In the genomic region with DNA sequence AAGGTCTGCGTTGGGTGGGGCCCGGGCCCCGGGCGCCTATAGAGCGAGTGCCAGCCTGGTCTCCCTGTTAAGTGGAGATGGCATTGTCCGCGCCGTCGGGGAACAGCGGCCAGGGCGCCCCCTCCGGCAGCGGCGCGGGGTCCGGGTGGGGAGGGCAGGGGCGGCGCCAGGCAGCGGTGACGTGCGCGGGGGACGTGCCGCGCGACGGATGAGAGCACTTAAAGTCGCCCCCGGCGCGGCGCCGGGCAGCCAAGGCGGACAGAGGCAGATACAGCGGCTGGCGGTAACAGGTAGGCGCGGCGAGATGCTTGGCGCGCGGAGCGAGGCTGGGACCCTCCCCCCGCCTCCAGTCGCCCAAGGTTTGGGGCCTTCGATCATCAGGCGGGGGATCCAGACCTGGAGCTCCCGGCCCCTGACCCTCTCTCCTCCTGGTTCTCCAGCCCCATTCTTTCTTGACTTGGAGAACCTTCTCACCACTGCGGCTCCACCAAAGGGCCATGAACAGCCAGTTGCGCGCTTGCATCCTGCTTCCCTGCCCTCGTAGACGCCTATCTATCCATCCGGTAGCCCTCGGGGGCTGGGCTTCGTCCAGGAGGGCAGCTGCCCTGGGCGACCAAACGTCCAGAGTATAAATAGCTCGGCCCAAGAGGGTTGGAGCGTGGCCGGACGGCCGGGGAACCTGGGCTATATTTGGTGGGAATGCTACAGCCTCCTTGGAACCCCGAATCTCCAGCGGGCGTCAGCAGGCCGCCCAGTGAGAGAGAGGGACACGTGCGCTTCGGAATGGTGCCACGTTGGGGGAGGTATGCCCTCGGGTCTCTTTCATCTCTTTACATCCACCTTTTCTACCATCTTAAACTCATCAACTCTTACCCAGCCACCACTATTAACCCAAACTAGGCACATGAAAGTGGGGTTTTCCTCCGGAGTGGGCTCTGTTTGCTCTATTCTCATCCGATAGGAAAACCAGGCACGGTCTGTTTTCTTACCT, we compare ENCODE assay signal across 8 mouse cellular contexts. TPM values are rescaled to one million over a fixed set of nuclear protein-coding genes. Genes with fewer than 3 reads are reported as not detected.
DNase-seq lines count a peak whose midpoint lies in the region; ATAC-seq and TF ChIP-seq lines count a peak whose summit lies in the region.

No protein-coding gene starts in this region.

- H3K9me3 ChIP-seq in G1E (replicated peaks), result 0 out of 2 replicates have a peak, but pooled peaks cover 1% of the 10 kb centered on the region
- H3K9me3 ChIP-seq in forebrain, embryonic 12.5 days, result no peaks in the 10 kb centered on the region
- no peaks in the 10 kb centered on the region for H3K9me3 ChIP-seq in hindbrain, embryonic 12.5 days (replicated peaks)
- H3K9me3 ChIP-seq in liver, embryonic 16.5 days (replicated peaks; ENCODE audit: control insufficient read depth, low read length), result no peaks in the 10 kb centered on the region
- H3K9me3 ChIP-seq in neural tube, embryonic 13.5 days, result no peaks in the 10 kb centered on the region

- 1% methylated on average over 70 of the region's 75 CpGs for WGBS in forebrain, embryonic 12.5 days
- 1% methylated on average over 74 of the region's 75 CpGs for WGBS in hindbrain, embryonic 12.5 days
- WGBS in liver, embryonic 16.5 days (ENCODE audit: insufficient replicate concordance), result 3% methylated on average over 66 of the region's 75 CpGs
- 2% methylated on average over 74 of the region's 75 CpGs for WGBS in neural tube, embryonic 13.5 days

- H3K36me3 ChIP-seq in G1E (replicated peaks), result peaks cover 23% of the 10 kb centered on the region
- 0 out of 2 replicates have a peak, but pooled peaks cover 3% of the 10 kb centered on the region for H3K36me3 ChIP-seq in forebrain, embryonic 12.5 days (replicated peaks)
- 0 out of 2 replicates have a peak, but pooled peaks cover 3% of the 10 kb centered on the region for H3K36me3 ChIP-seq in hindbrain, embryonic 12.5 days
- no peaks in the 10 kb centered on the region for H3K36me3 ChIP-seq in liver, embryonic 16.5 days (ENCODE audit: control insufficient read depth, insufficient read depth)
- H3K36me3 ChIP-seq in neural tube, embryonic 13.5 days, result no peaks in the 10 kb centered on the region

- peaks cover 37% of the 10 kb centered on the region for H3K27me3 ChIP-seq in G1E (ENCODE audit: insufficient read depth, low read length)
- peaks cover 37% of the 10 kb centered on the region for H3K27me3 ChIP-seq in forebrain, embryonic 12.5 days
- H3K27me3 ChIP-seq in hindbrain, embryonic 12.5 days, result peaks cover 29% of the 10 kb centered on the region
- H3K27me3 ChIP-seq in liver, embryonic 16.5 days (ENCODE audit: control insufficient read depth, insufficient read depth, low read depth, low read length), result peaks cover 18% of the 10 kb centered on the region
- peaks cover 32% of the 10 kb centered on the region for H3K27me3 ChIP-seq in neural tube, embryonic 13.5 days

- H3K4me2 ChIP-seq in forebrain, embryonic 12.5 days, result peak overlapping the region; percentile 59
- peak overlapping the region; percentile 63 for H3K4me2 ChIP-seq in hindbrain, embryonic 12.5 days (replicated peaks)
- H3K4me2 ChIP-seq in liver, embryonic 16.5 days (ENCODE audit: low read depth, low read length), result peak overlapping the region; percentile 95
- H3K4me2 ChIP-seq in neural tube, embryonic 13.5 days, result peak overlapping the region; percentile 62

- no peak for TF ChIP-seq CTCF in G1E (IDR thresholded peaks at IDR 0.05; ENCODE audit: low read depth, low read length)

- peak; percentile 43 to 47 for DNase-seq in B cell, adult 2 months
- DNase-seq in G1E (ENCODE audit: low spot score), result no peak
- no peak for DNase-seq in layer of hippocampus, adult 11-12 months (ENCODE audit: low spot score)
- DNase-seq in layer of hippocampus, postnatal 36 days, result no peak

- peak overlapping the region; percentile 59 for H3K9ac ChIP-seq in forebrain, embryonic 12.5 days
- H3K9ac ChIP-seq in hindbrain, embryonic 12.5 days, result peak overlapping the region; percentile 53
- peak overlapping the region; percentile 90 for H3K9ac ChIP-seq in liver, embryonic 16.5 days (ENCODE audit: low read depth, low read length)
- H3K9ac ChIP-seq in neural tube, embryonic 13.5 days, result peak overlapping the region; percentile 44

- no peak for ATAC-seq in G1E (ENCODE audit: extremely low read depth, insufficient number of reproducible peaks, low FRiP score, poor library complexity, severe bottlenecking)
- ATAC-seq in forebrain, embryonic 12.5 days (ENCODE audit: low FRiP score), result 0 out of 2 replicates have a peak, but pooled peaks have one; percentile 30
- no peak for ATAC-seq in hindbrain, embryonic 12.5 days (ENCODE audit: low FRiP score)
- ATAC-seq in liver, embryonic 16.5 days (ENCODE audit: low read depth), result peak; percentile 9
- no peak for ATAC-seq in neural tube, embryonic 13.5 days (ENCODE audit: low read depth)

- peaks cover 54% of the 10 kb centered on the region for H3K4me1 ChIP-seq in G1E (ENCODE audit: insufficient read depth, low read depth, low read length)
- H3K4me1 ChIP-seq in forebrain, embryonic 12.5 days, result peaks cover 43% of the 10 kb centered on the region
- H3K4me1 ChIP-seq in hindbrain, embryonic 12.5 days, result peaks cover 36% of the 10 kb centered on the region
- H3K4me1 ChIP-seq in liver, embryonic 16.5 days (ENCODE audit: control insufficient read depth, low read depth, low read length), result peaks cover 57% of the 10 kb centered on the region
- peaks cover 37% of the 10 kb centered on the region for H3K4me1 ChIP-seq in neural tube, embryonic 13.5 days (replicated peaks)

- no peak overlapping the region for H3K27ac ChIP-seq in forebrain, embryonic 12.5 days
- no peak overlapping the region for H3K27ac ChIP-seq in hindbrain, embryonic 12.5 days
- H3K27ac ChIP-seq in liver, embryonic 16.5 days (ENCODE audit: low read length), result peak overlapping the region; percentile 97
- no peak overlapping the region for H3K27ac ChIP-seq in neural tube, embryonic 13.5 days (replicated peaks)

- peak overlapping the region; percentile 70 for H3K4me3 ChIP-seq in G1E (ENCODE audit: low read depth, low read length)
- peak overlapping the region; percentile 46 for H3K4me3 ChIP-seq in forebrain, embryonic 12.5 days (replicated peaks)
- peak overlapping the region; percentile 41 for H3K4me3 ChIP-seq in hindbrain, embryonic 12.5 days
- peak overlapping the region; percentile 80 for H3K4me3 ChIP-seq in liver, embryonic 16.5 days (ENCODE audit: low read depth, low read length)
- H3K4me3 ChIP-seq in neural tube, embryonic 13.5 days, result peak overlapping the region; percentile 43

RNA-seq across cellular contexts. Expression of gene Slc16a3, which starts 0.9 kb away (rescaled TPM):
- 4.3 TPM in 1 of 2 replicates, not detected in the other for total RNA-seq in G1E (2014; fragmentation: Nextera tagmentation)
- 10.0 and 15.5 TPM in 2 replicates for total RNA-seq in G1E (2017)
- polyA plus RNA-seq in G1E (2012), result 13.1 and 17.4 TPM in 2 replicates
- polyA plus RNA-seq in forebrain, embryonic 12.5 days (2016; fragmentation: Nextera tagmentation; extraction: Ambion mirVana), result 34.2 and 36.4 TPM in 2 replicates
- polyA plus RNA-seq in hindbrain, embryonic 12.5 days (2016; fragmentation: Nextera tagmentation; extraction: Ambion mirVana), result 43.9 and 45.9 TPM in 2 replicates
- 80.5 and 82.1 TPM in 2 replicates for polyA plus RNA-seq in liver, embryonic 16.5 days (2015; fragmentation: Nextera tagmentation; extraction: Ambion mirVana)
- 12.7 and 16.8 TPM in 2 replicates for polyA plus RNA-seq in neural tube, embryonic 13.5 days (2015; fragmentation: Nextera tagmentation; extraction: Ambion mirVana)
- total RNA-seq in layer of hippocampus, postnatal 36 days (2021), result 1 to 10 TPM; 2.3 to 2.5 TPM

RNA-seq across cellular contexts. Expression of gene Ccdc57, which starts 16.5 kb away (rescaled TPM):
- total RNA-seq in G1E (2014; fragmentation: Nextera tagmentation), result 4.2 and 7.0 TPM in 2 replicates
- total RNA-seq in G1E (2017), result 2.5 and 2.6 TPM in 2 replicates
- 2.6 and 2.8 TPM in 2 replicates for polyA plus RNA-seq in G1E (2012)
- polyA plus RNA-seq in forebrain, embryonic 12.5 days (2016; fragmentation: Nextera tagmentation; extraction: Ambion mirVana), result 6.7 and 8.8 TPM in 2 replicates
- polyA plus RNA-seq in hindbrain, embryonic 12.5 days (2016; fragmentation: Nextera tagmentation; extraction: Ambion mirVana), result 6.0 TPM in 2 replicates
- 1.6 and 1.7 TPM in 2 replicates for polyA plus RNA-seq in liver, embryonic 16.5 days (2015; fragmentation: Nextera tagmentation; extraction: Ambion mirVana)
- polyA plus RNA-seq in neural tube, embryonic 13.5 days (2015; fragmentation: Nextera tagmentation; extraction: Ambion mirVana), result 3.9 and 4.2 TPM in 2 replicates
- 1 to 10 TPM; 6.1 to 7.0 TPM for total RNA-seq in layer of hippocampus, postnatal 36 days (2021)

RNA-seq across cellular contexts. Expression of gene Csnk1d, which starts 42.0 kb away (rescaled TPM):
- total RNA-seq in G1E (2014; fragmentation: Nextera tagmentation) (116 and 146 TPM in 2 replicates), G1E (2017) (61.2 and 73.6 TPM in 2 replicates)
- polyA plus RNA-seq in G1E (2012), result 195 and 227 TPM in 2 replicates
- 150 and 165 TPM in 2 replicates for polyA plus RNA-seq in forebrain, embryonic 12.5 days (2016; fragmentation: Nextera tagmentation; extraction: Ambion mirVana)
- 171 TPM in 2 replicates for polyA plus RNA-seq in hindbrain, embryonic 12.5 days (2016; fragmentation: Nextera tagmentation; extraction: Ambion mirVana)
- polyA plus RNA-seq in liver, embryonic 16.5 days (2015; fragmentation: Nextera tagmentation; extraction: Ambion mirVana), result 33.4 and 36.8 TPM in 2 replicates
- 135 and 138 TPM in 2 replicates for polyA plus RNA-seq in neural tube, embryonic 13.5 days (2015; fragmentation: Nextera tagmentation; extraction: Ambion mirVana)
- total RNA-seq in layer of hippocampus, postnatal 36 days (2021), result 100 to 1,000 TPM; 129 to 137 TPM

Comparison
In these comparisons a context has a peak if more than half of its experiments do, and no peak if none do; other contexts are left out.
1. DNase-seq: peak in B cell, adult 2 months (2 of 2); none in G1E (single experiment), layer of hippocampus, adult 11-12 months (single experiment) and layer of hippocampus, postnatal 36 days (0 of 2).
2. ATAC-seq: peak in forebrain, embryonic 12.5 days (single experiment) and liver, embryonic 16.5 days (single experiment); none in G1E (single experiment), hindbrain, embryonic 12.5 days (single experiment) and neural tube, embryonic 13.5 days (single experiment).
3. Peak in every context shown above with its lines, with median percentiles within 50 percentile points of each other: H3K4me3 ChIP-seq, H3K4me2 ChIP-seq and H3K9ac ChIP-seq.